ENCODE assay signal across 19 mouse cellular contexts in genomic region chr12:15809249-15809648, GRCm38 (mm10). TPM values are rescaled to one million over a fixed set of nuclear protein-coding genes. Genes with fewer than 3 reads are reported as not detected.
DNase-seq lines count a peak whose midpoint lies in the region; ATAC-seq and TF ChIP-seq lines count a peak whose summit lies in the region.
"Had no signal": no experiment of that assay in that cellular context is flagged by ENCODE, and none has a peak within 500 bp of the region (broad histone marks: within the 10 kb centered on the region; RNA-seq: fewer than 3 reads in every experiment).

No protein-coding gene starts in this region.

- peak overlapping the region; percentile 38 for H3K4me2 ChIP-seq in heart, postnatal 0 days (ENCODE audit: low read depth, low read length)
- H3K4me2 ChIP-seq in hindbrain, embryonic 12.5 days (replicated peaks) = peak overlapping the region; percentile 38
- peak overlapping the region; percentile 61 for H3K4me2 ChIP-seq in hindbrain, embryonic 15.5 days
- H3K4me2 ChIP-seq in midbrain, postnatal 0 days (ENCODE audit: low read depth, low read length, poor library complexity, severe bottlenecking) = peak overlapping the region; percentile 66
- H3K4me2 ChIP-seq: limb, embryonic 12.5 days; liver, embryonic 15.5 days had no signal

- H3K36me3 ChIP-seq in heart, postnatal 0 days (replicated peaks; ENCODE audit: control insufficient read depth, insufficient read depth, low read length) = peaks cover 62% of the 10 kb centered on the region
- H3K36me3 ChIP-seq in hindbrain, embryonic 12.5 days = peaks cover 51% of the 10 kb centered on the region
- peaks cover 36% of the 10 kb centered on the region for H3K36me3 ChIP-seq in hindbrain, embryonic 15.5 days
- H3K36me3 ChIP-seq in midbrain, postnatal 0 days (ENCODE audit: insufficient read depth, low read length) = peaks cover 28% of the 10 kb centered on the region
- H3K36me3 ChIP-seq: G1E; liver, embryonic 15.5 days had no signal

- no peak for DNase-seq in heart, postnatal 0 days (ENCODE audit: low spot score)
- DNase-seq in heart, postnatal 25 days (ENCODE audit: low spot score) = no peak
- no peak for DNase-seq in midbrain, postnatal 0 days (ENCODE audit: low spot score)
- DNase-seq in ovary, adult 18-20 months (ENCODE audit: low spot score) = no peak
- DNase-seq in embryo, embryonic 10 days (ENCODE audit: low spot score) = no peak
- DNase-seq: adrenal gland, adult 2 months; cerebellum, postnatal 25 days; gastrocnemius, postnatal 10 days; heart, postnatal 36 days; retina, postnatal 1 day; right cerebral cortex, postnatal 4 days had no signal

- intact Hi-C loops in heart, postnatal 25 days (cut with DNase I) = no loop called here

- 0 out of 2 replicates have a peak overlapping the region, but pooled peaks have one; percentile 3 for H3K9ac ChIP-seq in heart, postnatal 0 days (replicated peaks; ENCODE audit: low read depth, low read length)
- H3K9ac ChIP-seq in hindbrain, embryonic 12.5 days = no peak overlapping the region
- no peak overlapping the region for H3K9ac ChIP-seq in hindbrain, embryonic 15.5 days
- H3K9ac ChIP-seq in midbrain, postnatal 0 days (replicated peaks; ENCODE audit: low read length, poor library complexity, severe bottlenecking) = no peak overlapping the region
- H3K9ac ChIP-seq: limb, embryonic 12.5 days; liver, embryonic 15.5 days had no signal

- no peaks in the 10 kb centered on the region for H3K9me3 ChIP-seq in heart, postnatal 0 days (replicated peaks; ENCODE audit: control insufficient read depth, low read length)
- H3K9me3 ChIP-seq in hindbrain, embryonic 12.5 days (replicated peaks) = no peaks in the 10 kb centered on the region
- H3K9me3 ChIP-seq in hindbrain, embryonic 15.5 days = no peaks in the 10 kb centered on the region
- H3K9me3 ChIP-seq in midbrain, postnatal 0 days (ENCODE audit: low read length) = no peaks in the 10 kb centered on the region
- H3K9me3 ChIP-seq: limb, embryonic 12.5 days; liver, embryonic 15.5 days had no signal

- peaks cover 57% of the 10 kb centered on the region for H3K4me1 ChIP-seq in heart, postnatal 0 days (ENCODE audit: control insufficient read depth, insufficient read depth)
- peaks cover 53% of the 10 kb centered on the region for H3K4me1 ChIP-seq in hindbrain, embryonic 12.5 days
- H3K4me1 ChIP-seq in hindbrain, embryonic 15.5 days (replicated peaks) = peaks cover 64% of the 10 kb centered on the region
- H3K4me1 ChIP-seq in midbrain, postnatal 0 days (ENCODE audit: insufficient read depth, low read length) = peaks cover 14% of the 10 kb centered on the region; the same call in 1 of the 2 replicates

- TF ChIP-seq EP300 in heart, postnatal 0 days (IDR thresholded peaks at IDR 0.05; ENCODE audit: low read depth) = no peak

- H3K27ac ChIP-seq in heart, postnatal 0 days (ENCODE audit: low read depth) = 0 out of 2 replicates have a peak overlapping the region, but pooled peaks have one; percentile 36
- no peak overlapping the region for H3K27ac ChIP-seq in hindbrain, embryonic 12.5 days
- H3K27ac ChIP-seq in hindbrain, embryonic 15.5 days (replicated peaks) = 0 out of 2 replicates have a peak overlapping the region, but pooled peaks have one; percentile 14
- H3K27ac ChIP-seq in midbrain, postnatal 0 days (ENCODE audit: low read depth, low read length) = no peak overlapping the region
- H3K27ac ChIP-seq: kidney, postnatal 0 days; limb, embryonic 12.5 days; liver, embryonic 15.5 days had no signal

- ATAC-seq in heart, postnatal 0 days (ENCODE audit: insufficient read depth, low read depth) = no peak
- no peak for ATAC-seq in hindbrain, embryonic 12.5 days (ENCODE audit: low FRiP score)
- ATAC-seq in hindbrain, embryonic 15.5 days (ENCODE audit: low FRiP score, low read depth) = no peak
- ATAC-seq in midbrain, postnatal 0 days (ENCODE audit: low FRiP score) = no peak
- ATAC-seq: CD4-positive, CD25-positive, alpha-beta regulatory T cell, adult 4 months; intestine, embryonic 16.5 days had no signal

- no peak for TF ChIP-seq CTCF in heart, postnatal 0 days (IDR thresholded peaks at IDR 0.05; ENCODE audit: low read depth)
- no peak for TF ChIP-seq CTCF in midbrain, postnatal 0 days (IDR thresholded peaks at IDR 0.05)

- no peak overlapping the region for H3K4me3 ChIP-seq in heart, postnatal 0 days (ENCODE audit: low read depth, low read length)
- H3K4me3 ChIP-seq in hindbrain, embryonic 12.5 days = 0 out of 2 replicates have a peak overlapping the region, but pooled peaks have one; percentile 14
- peak overlapping the region; percentile 18 for H3K4me3 ChIP-seq in hindbrain, embryonic 15.5 days
- H3K4me3 ChIP-seq in midbrain, postnatal 0 days (ENCODE audit: low read depth, low read length) = no peak overlapping the region
- H3K4me3 ChIP-seq: limb, embryonic 12.5 days; liver, embryonic 15.5 days had no signal

- WGBS in heart, postnatal 0 days = 83% methylated on average over 4 of the region's 4 CpGs
- 76% methylated on average over 4 of the region's 4 CpGs for WGBS in hindbrain, embryonic 12.5 days
- WGBS in hindbrain, embryonic 15.5 days = 81% methylated on average over 4 of the region's 4 CpGs
- 64% methylated on average over 4 of the region's 4 CpGs for WGBS in midbrain, postnatal 0 days

- H3K27me3 ChIP-seq in heart, postnatal 0 days (ENCODE audit: control insufficient read depth, insufficient read depth, low read length) = no peaks in the 10 kb centered on the region
- H3K27me3 ChIP-seq in hindbrain, embryonic 12.5 days = no peaks in the 10 kb centered on the region
- H3K27me3 ChIP-seq in hindbrain, embryonic 15.5 days = no peaks in the 10 kb centered on the region
- no peaks in the 10 kb centered on the region for H3K27me3 ChIP-seq in midbrain, postnatal 0 days (ENCODE audit: insufficient read depth, low read length)
- H3K27me3 ChIP-seq: limb, embryonic 12.5 days had no signal

RNA-seq across cellular contexts. Expression of gene Trib2, which starts 7.5 kb away (rescaled TPM):
- total RNA-seq in heart, postnatal 0 days (2014; rRNA removed; ENCODE audit: low replicate concordance) = 83.9 and 91.1 TPM in 2 replicates
- 55.0 and 57.1 TPM in 2 replicates for polyA plus RNA-seq in heart, postnatal 0 days (2015; fragmentation: Nextera tagmentation; extraction: Ambion mirVana)
- total RNA-seq in heart, postnatal 25 days (2021) = 10 to 100 TPM; 39.1 to 41.1 TPM
- 107 and 117 TPM in 2 replicates for polyA plus RNA-seq in hindbrain, embryonic 12.5 days (2016; fragmentation: Nextera tagmentation; extraction: Ambion mirVana)
- 126 and 136 TPM in 2 replicates for polyA plus RNA-seq in hindbrain, embryonic 15.5 days (2015; fragmentation: Nextera tagmentation; extraction: Ambion mirVana)
- 185 and 189 TPM in 2 replicates for total RNA-seq in midbrain, postnatal 0 days (2014; rRNA removed)
- 110 and 112 TPM in 2 replicates for polyA plus RNA-seq in midbrain, postnatal 0 days (2015; fragmentation: Nextera tagmentation; extraction: Ambion mirVana)
- polyA plus RNA-seq: G1E had no signal

Comparison
In these comparisons a context has a peak if more than half of its experiments do, and no peak if none do; other contexts are left out.
1. H3K27ac ChIP-seq: peak in heart, postnatal 0 days (single experiment) and hindbrain, embryonic 15.5 days (single experiment); none in hindbrain, embryonic 12.5 days (single experiment) and midbrain, postnatal 0 days (single experiment).
2. H3K4me3 ChIP-seq: peak in hindbrain, embryonic 12.5 days (single experiment) and hindbrain, embryonic 15.5 days (single experiment); none in heart, postnatal 0 days (single experiment) and midbrain, postnatal 0 days (single experiment).
3. Peak in every context shown above with its lines, with median percentiles within 50 percentile points of each other: H3K4me2 ChIP-seq.